Mouse (Mus musculus): ENCODE measurements at regions not wholly inside any gene's neighbourhood (a gene's known extent, or its start where the extent isn't known, plus 50 kb on each side); places are given as distances from the start of the nearest gene placed in this dataset.

GRCm38 (mm10) chr16:49965528-49966250 is 165.4 kb downstream of the Cd47 start:
- Histone ChIP-seq H3K9me3 (no peaks in the 10 kb centered on the region), H3K36me3 (no peaks in the 10 kb centered on the region), H3K9ac (no peak overlapping the region), H3K4me1 (peaks cover 11% of the 10 kb centered on the region; the same call in 1 of the 2 replicates), H3K4me3 (no peak overlapping the region), H3K27ac (no peak overlapping the region), H3K4me2 (replicated peaks) (no peak overlapping the region), H3K27me3 (replicated peaks) (no peaks in the 10 kb centered on the region)
- no peak for ATAC-seq (ENCODE audit: low FRiP score, low read depth)
- WGBS = 60% methylated on average over 7 of the region's 7 CpGs

GRCm38 (mm10) chr16:49966251-49966588 is 165.9 kb downstream of the Cd47 start:
- Histone ChIP-seq H3K4me1 (peaks cover 11% of the 10 kb centered on the region; the same call in 1 of the 2 replicates), H3K9ac (no peak overlapping the region), H3K4me2 (replicated peaks) (no peak overlapping the region), H3K27ac (no peak overlapping the region), H3K36me3 (no peaks in the 10 kb centered on the region), H3K4me3 (no peak overlapping the region), H3K9me3 (no peaks in the 10 kb centered on the region), H3K27me3 (replicated peaks) (no peaks in the 10 kb centered on the region)
- 59% methylated on average over 2 of the region's 2 CpGs for WGBS
- no peak for ATAC-seq (ENCODE audit: low FRiP score, low read depth)

- H3K9me3 ChIP-seq = no peaks in the 10 kb centered on the region
- H3K27ac ChIP-seq = no peak overlapping the region
- H3K9ac ChIP-seq = no peak overlapping the region
- H3K27me3 ChIP-seq (replicated peaks) = no peaks in the 10 kb centered on the region
- no peak for ATAC-seq (ENCODE audit: low FRiP score, low read depth)
- no peak overlapping the region for H3K4me3 ChIP-seq
- H3K36me3 ChIP-seq = no peaks in the 10 kb centered on the region
- WGBS = 93% methylated on average over 7 of the region's 7 CpGs
- peaks cover 11% of the 10 kb centered on the region; the same call in 1 of the 2 replicates for H3K4me1 ChIP-seq
- no peak overlapping the region for H3K4me2 ChIP-seq (replicated peaks)
These were observed 166.8 kb downstream of the Cd47 start for GRCm38 (mm10) chr16:49967110-49967509.

GRCm38 (mm10) chr16:49968291-49968870 is 168.0 kb downstream of the Cd47 start:
- Histone ChIP-seq H3K9ac (no peak overlapping the region), H3K4me1 (peaks cover 11% of the 10 kb centered on the region; the same call in 1 of the 2 replicates), H3K27ac (no peak overlapping the region), H3K36me3 (no peaks in the 10 kb centered on the region), H3K27me3 (replicated peaks) (no peaks in the 10 kb centered on the region), H3K9me3 (no peaks in the 10 kb centered on the region), H3K4me2 (replicated peaks) (no peak overlapping the region), H3K4me3 (no peak overlapping the region)
- WGBS = 85% methylated on average over 4 of the region's 4 CpGs
- no peak for ATAC-seq (ENCODE audit: low FRiP score, low read depth)

GRCm38 (mm10) chr16:49969035-49969434 is 168.7 kb downstream of the Cd47 start:
- WGBS = 99% methylated on average over 4 of the region's 4 CpGs

GRCm38 (mm10) chr16:49969693-49970296 is 169.5 kb downstream of the Cd47 start:
- no peaks in the 10 kb centered on the region for H3K9me3 ChIP-seq
- H3K27ac ChIP-seq = no peak overlapping the region
- no peak overlapping the region for H3K4me3 ChIP-seq
- 92% methylated on average over 2 of the region's 2 CpGs for WGBS
- H3K36me3 ChIP-seq = no peaks in the 10 kb centered on the region
- H3K9ac ChIP-seq = no peak overlapping the region
- H3K4me2 ChIP-seq (replicated peaks) = no peak overlapping the region
- ATAC-seq (ENCODE audit: low FRiP score, low read depth) = no peak
- peaks cover 2% of the 10 kb centered on the region; the same call in 1 of the 2 replicates for H3K4me1 ChIP-seq
- no peaks in the 10 kb centered on the region for H3K27me3 ChIP-seq (replicated peaks)

More at GRCm38 (mm10) chr16:49969035-49969434, 168.7 kb downstream of the Cd47 start:
- no peak for ATAC-seq (ENCODE audit: low FRiP score, low read depth)
- Histone ChIP-seq H3K36me3 (no peaks in the 10 kb centered on the region), H3K27me3 (replicated peaks) (no peaks in the 10 kb centered on the region), H3K27ac (no peak overlapping the region), H3K4me1 (peaks cover 6% of the 10 kb centered on the region; the same call in 1 of the 2 replicates), H3K9me3 (no peaks in the 10 kb centered on the region), H3K9ac (no peak overlapping the region), H3K4me2 (replicated peaks) (no peak overlapping the region), H3K4me3 (no peak overlapping the region)

GRCm38 (mm10) chr16:49970297-49970804 is 170.0 kb downstream of the Cd47 start:
- Histone ChIP-seq H3K27me3 (replicated peaks) (no peaks in the 10 kb centered on the region), H3K27ac (no peak overlapping the region), H3K9ac (no peak overlapping the region), H3K4me3 (no peak overlapping the region), H3K9me3 (no peaks in the 10 kb centered on the region), H3K4me1 (peaks cover 2% of the 10 kb centered on the region; the same call in 1 of the 2 replicates), H3K36me3 (no peaks in the 10 kb centered on the region), H3K4me2 (replicated peaks) (no peak overlapping the region)
- WGBS = 85% methylated on average over 2 of the region's 2 CpGs
- ATAC-seq (ENCODE audit: low FRiP score, low read depth) = no peak

GRCm38 (mm10) chr16:49971141-49971555 is 170.8 kb downstream of the Cd47 start:
- 85% methylated on average over 3 of the region's 3 CpGs for WGBS
- H3K27ac ChIP-seq = no peak overlapping the region
- no peak for ATAC-seq (ENCODE audit: low FRiP score, low read depth)

GRCm38 (mm10) chr16:49977276-49977675 is 176.9 kb downstream of the Cd47 start:
- H3K9ac ChIP-seq = no peak overlapping the region
- H3K9me3 ChIP-seq = no peaks in the 10 kb centered on the region
- H3K36me3 ChIP-seq = no peaks in the 10 kb centered on the region
- H3K4me1 ChIP-seq = no peaks in the 10 kb centered on the region
- H3K27me3 ChIP-seq (replicated peaks) = no peaks in the 10 kb centered on the region
- H3K4me2 ChIP-seq (replicated peaks) = no peak overlapping the region
- no peak for ATAC-seq (ENCODE audit: low FRiP score, low read depth)
- H3K4me3 ChIP-seq = no peak overlapping the region
- no peak overlapping the region for H3K27ac ChIP-seq
- 87% methylated on average over 2 of the region's 2 CpGs for WGBS

More at GRCm38 (mm10) chr16:49971141-49971555, 170.8 kb downstream of the Cd47 start:
- H3K9ac ChIP-seq = no peak overlapping the region
- H3K27me3 ChIP-seq (replicated peaks) = no peaks in the 10 kb centered on the region
- H3K36me3 ChIP-seq = no peaks in the 10 kb centered on the region
- no peak overlapping the region for H3K4me2 ChIP-seq (replicated peaks)
- no peaks in the 10 kb centered on the region for H3K9me3 ChIP-seq
- no peaks in the 10 kb centered on the region for H3K4me1 ChIP-seq
- no peak overlapping the region for H3K4me3 ChIP-seq

- Histone ChIP-seq H3K9ac (no peak overlapping the region), H3K27me3 (replicated peaks) (no peaks in the 10 kb centered on the region), H3K36me3 (no peaks in the 10 kb centered on the region), H3K4me3 (no peak overlapping the region), H3K9me3 (no peaks in the 10 kb centered on the region), H3K4me2 (replicated peaks) (no peak overlapping the region), H3K27ac (no peak overlapping the region), H3K4me1 (no peaks in the 10 kb centered on the region)
- 94% methylated on average over 4 of the region's 4 CpGs for WGBS
- no peak for ATAC-seq (ENCODE audit: low FRiP score, low read depth)
These were observed 179.2 kb downstream of the Cd47 start for GRCm38 (mm10) chr16:49979426-49979940.

- WGBS = 59% methylated on average over 10 of the region's 10 CpGs
- ATAC-seq (ENCODE audit: low FRiP score, low read depth) = no peak
- H3K36me3 ChIP-seq = no peaks in the 10 kb centered on the region
These were observed 179.9 kb downstream of the Cd47 start for GRCm38 (mm10) chr16:49980178-49980646.

GRCm38 (mm10) chr16:49982180-49982579 is 181.8 kb downstream of the Cd47 start:
- no peak for ATAC-seq (ENCODE audit: low FRiP score, low read depth)
- no peaks in the 10 kb centered on the region for H3K4me1 ChIP-seq

More at GRCm38 (mm10) chr16:49980178-49980646, 179.9 kb downstream of the Cd47 start:
- H3K27me3 ChIP-seq (replicated peaks) = no peaks in the 10 kb centered on the region
- no peaks in the 10 kb centered on the region for H3K4me1 ChIP-seq
- H3K9me3 ChIP-seq = no peaks in the 10 kb centered on the region
- H3K4me3 ChIP-seq = no peak overlapping the region
- no peak overlapping the region for H3K9ac ChIP-seq
- H3K4me2 ChIP-seq (replicated peaks) = no peak overlapping the region
- no peak overlapping the region for H3K27ac ChIP-seq

More at GRCm38 (mm10) chr16:49982180-49982579, 181.8 kb downstream of the Cd47 start:
- no peaks in the 10 kb centered on the region for H3K36me3 ChIP-seq
- no peaks in the 10 kb centered on the region for H3K9me3 ChIP-seq
- no peak overlapping the region for H3K27ac ChIP-seq
- WGBS = 82% methylated on average over 4 of the region's 4 CpGs
- H3K9ac ChIP-seq = no peak overlapping the region
- H3K4me2 ChIP-seq (replicated peaks) = no peak overlapping the region
- H3K4me3 ChIP-seq = no peak overlapping the region
- no peaks in the 10 kb centered on the region for H3K27me3 ChIP-seq (replicated peaks)

Data from neural tube, embryonic 12.5 days (tissue).